Mouse (Mus musculus): Measurements from ENCODE around the gene Kras. TPM values are rescaled to one million over a fixed set of nuclear protein-coding genes. Genes with fewer than 3 reads are reported as not detected.

Gene Kras
- total RNA-seq (2021): 10 to 100 TPM; 35.0 to 37.7 TPM
- long read RNA-seq, experiment 1, full-length matches to known transcripts: 36 of 49 reads
- long read RNA-seq, experiment 1, partial matches to known transcripts: 0 of 49 reads
- long read RNA-seq, experiment 1, other reads (novel, unspliced or antisense): 13 of 49 reads
- long read RNA-seq, experiment 2, full-length matches to known transcripts: 8 of 12 reads
- long read RNA-seq, experiment 2, partial matches to known transcripts: 0 of 12 reads
- long read RNA-seq, experiment 2, other reads (novel, unspliced or antisense): 4 of 12 reads

- DNase-seq: peak; percentile 91 to 94
Measured at GRCm38 (mm10) chr6:145250185-145250791, at the start of gene Kras. Kras (minus strand) TSS chr6:145250239.

- no peak for DNase-seq
Measured at GRCm38 (mm10) chr6:145297626-145298025, 47.6 kb upstream of the Kras start.

DNA sequence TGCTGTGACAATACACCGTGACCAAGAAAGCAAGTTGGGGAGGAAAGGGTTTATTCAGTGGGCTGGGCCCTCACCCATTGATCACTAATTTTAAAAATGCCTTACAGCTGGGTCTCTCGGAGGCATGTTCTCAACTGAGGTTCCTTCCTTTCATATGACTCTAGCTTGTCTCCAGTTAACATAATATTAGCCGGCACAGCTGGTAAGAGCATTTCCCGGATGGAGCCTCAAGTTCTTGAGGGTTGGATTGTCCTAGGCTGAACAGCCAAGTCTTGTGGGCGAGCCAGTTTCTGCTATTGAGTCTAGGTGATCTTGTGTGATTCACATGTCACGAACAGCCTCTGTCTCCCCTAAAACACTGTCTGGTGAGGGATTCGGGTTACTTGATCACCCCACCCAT, 46.9 kb upstream of the Kras start:
- DNase-seq: peak in 1 of 2 experiments; percentile 31

- no peak for DNase-seq
Measured at GRCm38 (mm10) chr6:145295171-145295570, 45.1 kb upstream of the Kras start.

- no peak for DNase-seq
Measured at GRCm38 (mm10) chr6:145293156-145293555, 43.1 kb upstream of the Kras start.

GRCm38 (mm10) chr6:145291383-145292289, 41.6 kb upstream of the Kras start:
- peak; percentile 39 to 49 for DNase-seq

- DNase-seq: no peak
Measured at GRCm38 (mm10) chr6:145285656-145286055, 35.6 kb upstream of the Kras start.

- DNase-seq: no peak
Measured at GRCm38 (mm10) chr6:145284286-145284685, 34.2 kb upstream of the Kras start.

GRCm38 (mm10) chr6:145277138-145277763, 27.2 kb upstream of the Kras start:
- DNase-seq: peak in 1 of 2 experiments; percentile 14

GRCm38 (mm10) chr6:145276265-145276780, 26.3 kb upstream of the Kras start:
- peak; percentile 81 to 83 for DNase-seq

GRCm38 (mm10) chr6:145275586-145276219, 25.7 kb upstream of the Kras start:
- peak in 1 of 2 experiments; percentile 9 for DNase-seq

DNA sequence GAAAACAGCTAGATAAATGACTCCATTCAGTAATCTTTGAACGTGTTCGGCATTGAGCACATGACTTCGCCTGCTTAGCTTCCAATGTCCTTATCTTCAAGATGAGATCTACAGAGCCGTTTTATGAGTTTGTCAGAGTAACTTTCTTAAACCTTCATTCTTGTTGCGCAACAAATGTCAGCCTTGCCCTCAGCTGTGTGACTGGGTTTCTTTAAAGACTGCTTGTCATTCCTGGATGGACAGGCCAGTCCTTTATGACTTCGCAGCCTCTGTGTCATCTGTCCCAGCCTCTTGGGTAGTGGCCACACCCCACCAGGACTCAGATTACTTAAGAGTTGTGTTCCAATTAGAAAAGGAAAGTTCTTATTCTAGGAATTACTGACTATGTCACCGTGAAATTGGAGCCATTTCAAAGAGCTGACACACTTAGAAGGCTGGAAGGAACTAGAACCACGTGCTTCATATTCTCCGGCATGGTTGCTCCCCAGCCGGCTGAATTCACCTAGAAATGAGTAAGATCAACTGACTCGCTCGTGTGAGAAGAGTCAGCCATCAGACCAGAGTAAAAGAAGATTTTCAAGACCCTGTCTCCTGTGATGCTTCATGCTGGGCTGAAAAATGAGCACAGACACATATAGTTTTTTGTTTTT, 24.1 kb upstream of the Kras start:
- peak; percentile 11 to 22 for DNase-seq

DNA sequence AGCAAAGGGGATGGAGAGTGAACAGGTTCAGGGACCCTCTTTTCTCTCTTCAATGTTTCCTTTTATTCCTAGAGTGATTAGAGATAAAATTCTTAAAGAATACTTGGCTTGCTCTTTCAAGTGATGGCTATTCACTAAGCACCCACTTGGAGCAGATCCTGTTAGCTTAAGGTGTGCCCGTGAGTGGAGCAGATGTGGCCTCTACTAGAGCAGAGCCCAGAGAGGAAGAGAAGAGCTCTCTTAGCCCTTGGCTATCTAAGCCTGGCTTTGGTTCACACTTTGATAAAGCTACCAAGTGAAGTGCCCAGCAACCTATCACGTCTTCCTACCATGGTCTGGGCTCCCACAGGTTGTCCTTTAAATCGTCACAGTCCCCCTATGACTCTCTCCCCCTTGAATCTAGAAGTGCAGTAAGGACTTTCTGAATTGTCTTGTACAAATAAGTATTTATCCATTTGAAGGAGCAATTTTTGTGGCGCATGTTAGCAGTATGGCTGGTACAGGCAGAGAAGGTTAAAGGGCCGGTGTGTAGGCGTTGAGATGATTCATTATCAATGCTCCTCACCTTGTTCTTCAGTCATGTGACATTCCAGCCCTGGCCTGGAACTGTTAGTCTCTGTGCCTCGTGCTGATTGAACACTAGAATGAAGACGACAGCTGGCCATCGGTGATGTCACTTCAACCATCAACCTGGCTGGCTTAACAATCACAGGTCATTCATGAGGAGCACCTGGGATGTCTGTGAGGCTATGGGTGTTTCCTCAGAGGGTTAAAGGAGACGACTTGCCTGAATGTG, 22.3 kb upstream of the Kras start:
- no peak for DNase-seq

- no peak for DNase-seq
Measured at GRCm38 (mm10) chr6:145269313-145269845, 19.3 kb upstream of the Kras start.

- DNase-seq: no peak
Measured at GRCm38 (mm10) chr6:145267692-145268091, 17.7 kb upstream of the Kras start.

- no peak for DNase-seq
Measured at GRCm38 (mm10) chr6:145262314-145262713, 12.3 kb upstream of the Kras start.

- peak in 1 of 2 experiments; percentile 12 for DNase-seq
Measured at GRCm38 (mm10) chr6:145256701-145257073, 6.6 kb upstream of the Kras start.

GRCm38 (mm10) chr6:145255952-145256700, 6.1 kb upstream of the Kras start:
- DNase-seq: peak; percentile 41 to 66

DNA sequence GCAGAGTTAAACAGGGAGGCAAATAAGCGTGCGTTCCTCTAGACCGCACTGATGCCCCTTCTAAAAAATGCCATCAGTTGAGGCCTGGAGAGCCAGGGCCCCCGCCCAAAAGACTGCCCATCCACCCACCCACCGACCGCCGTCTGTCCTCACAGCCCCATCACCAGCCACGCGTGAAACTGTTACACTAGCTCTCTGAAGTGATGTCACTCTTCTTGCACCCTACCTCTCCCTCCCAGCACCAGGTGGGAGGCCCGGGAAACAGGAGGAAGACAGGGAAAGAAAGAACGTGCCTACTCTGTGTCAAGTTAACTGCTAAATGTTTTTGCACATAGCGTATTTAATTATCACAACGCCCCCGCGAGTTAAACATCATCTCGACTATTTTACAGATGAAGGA, 781 bp upstream of the Kras start:
- peak in 1 of 2 experiments; percentile 25 for DNase-seq

All from heart, adult 18-20 months (tissue).